Mouse (Mus musculus) small intestine, adult 2 months (tissue): ENCODE measurements around the gene Zfp667.

Experiments used
- CTCF ChIP-seq: fragments of 200-500 bp; IDR thresholded peaks from 2 replicates; pipeline ENCODE4 v1.5.1; 2012; ENCODE audit warnings: low read depth, mild to moderate bottlenecking, control low read depth, inconsistent platforms, low read length, moderate library complexity, mixed read lengths; ENCODE audit not compliant: insufficient replicate concordance, insufficient read length; ENCODE audit errors: extremely low read depth
- POLR2A ChIP-seq: fragments of 200-500 bp; IDR thresholded peaks from 2 replicates; pipeline ENCODE4 v1.6.1; 2012; ENCODE audit warnings: low read depth, mild to moderate bottlenecking, control low read depth, inconsistent platforms, low read length, moderate library complexity

DNA sequence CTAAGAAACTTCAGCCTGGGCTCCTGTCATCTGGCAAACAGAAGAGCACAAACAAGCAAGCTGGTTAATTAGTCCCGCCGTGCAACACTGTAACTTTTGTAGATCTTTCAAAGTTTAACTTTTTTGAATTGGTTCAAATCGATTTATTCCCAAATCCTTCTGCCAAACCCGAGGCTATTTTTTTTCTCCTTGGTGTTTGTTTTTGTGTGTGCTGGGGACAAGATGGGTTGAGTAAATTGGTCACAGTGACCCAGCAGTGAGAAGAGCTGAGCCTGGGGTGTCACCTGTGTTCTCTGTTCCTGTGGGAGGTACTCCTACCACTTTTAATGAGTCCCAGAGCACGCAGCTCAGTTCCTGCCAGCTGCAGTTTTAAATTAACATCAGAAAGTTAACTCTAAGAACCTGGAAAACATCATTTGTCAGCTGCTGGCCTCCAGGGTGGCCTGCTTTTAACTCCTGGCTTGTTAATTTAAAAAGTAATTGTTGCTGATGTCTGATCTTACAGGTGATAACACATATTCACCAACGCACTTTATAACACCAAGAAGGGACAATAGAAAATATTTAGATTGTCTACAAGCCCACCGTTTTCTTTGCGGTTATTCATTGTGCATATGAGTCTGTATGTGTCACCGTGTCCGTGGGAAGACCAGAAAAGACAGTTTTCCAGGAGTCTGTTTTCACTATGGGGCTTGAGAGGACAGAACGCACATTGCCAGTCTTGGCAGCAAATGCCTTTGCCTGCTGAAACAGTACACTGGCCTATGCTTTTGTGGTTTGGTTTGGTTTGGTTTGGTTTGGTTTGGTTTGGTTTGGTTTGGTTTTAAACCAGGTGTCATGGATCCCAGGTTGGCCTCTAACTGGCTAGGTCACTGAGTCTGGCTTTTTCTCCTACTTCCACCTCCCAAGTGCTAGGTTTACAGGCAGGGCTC lies 41.8 kb upstream of the Zfp667 start:
- TF ChIP-seq CTCF = no peak
- TF ChIP-seq POLR2A = no peak
